Mouse (Mus musculus): ENCODE results near the gene Kcnt2.

Kcnt2 gene

GRCm38 (mm10) chr1:140378791-140379190, 132.8 kb downstream of the Kcnt2 start:
- no peak for DNase-seq (ENCODE audit: low read depth, low spot score)

GRCm38 (mm10) chr1:140379526-140379925, 133.6 kb downstream of the Kcnt2 start:
- DNase-seq (ENCODE audit: low read depth, low spot score) = no peak

GRCm38 (mm10) chr1:140381093-140381492, 135.1 kb downstream of the Kcnt2 start:
- DNase-seq (ENCODE audit: low read depth, low spot score) = no peak

GRCm38 (mm10) chr1:140390301-140390700, 144.3 kb downstream of the Kcnt2 start:
- no peak for DNase-seq (ENCODE audit: low read depth, low spot score)

GRCm38 (mm10) chr1:140397756-140398155, 151.8 kb downstream of the Kcnt2 start:
- DNase-seq (ENCODE audit: low read depth, low spot score) = no peak

GRCm38 (mm10) chr1:140406631-140407288, 160.8 kb downstream of the Kcnt2 start:
- no peak for DNase-seq (ENCODE audit: low read depth, low spot score)

- DNase-seq (ENCODE audit: low read depth, low spot score) = no peak
Measured at GRCm38 (mm10) chr1:140415761-140416160, 169.8 kb downstream of the Kcnt2 start.

GRCm38 (mm10) chr1:140422954-140423353, 177.0 kb downstream of the Kcnt2 start:
- DNase-seq (ENCODE audit: low read depth, low spot score) = no peak

- DNase-seq (ENCODE audit: low read depth, low spot score) = peak; percentile 18
Measured at GRCm38 (mm10) chr1:140429284-140429850, 183.4 kb downstream of the Kcnt2 start.

GRCm38 (mm10) chr1:140432039-140432438, 186.1 kb downstream of the Kcnt2 start:
- no peak for DNase-seq (ENCODE audit: low read depth, low spot score)

- no peak for DNase-seq (ENCODE audit: low read depth, low spot score)
Measured at GRCm38 (mm10) chr1:140434791-140435190, 188.8 kb downstream of the Kcnt2 start.

- no peak for DNase-seq (ENCODE audit: low read depth, low spot score)
Measured at GRCm38 (mm10) chr1:140438176-140438575, 192.2 kb downstream of the Kcnt2 start.

GRCm38 (mm10) chr1:140443904-140444303, 197.9 kb downstream of the Kcnt2 start:
- no peak for DNase-seq (ENCODE audit: low read depth, low spot score)

- no peak for DNase-seq (ENCODE audit: low read depth, low spot score)
Measured at GRCm38 (mm10) chr1:140444394-140444793, 198.4 kb downstream of the Kcnt2 start.

GRCm38 (mm10) chr1:140451461-140451860, 205.5 kb downstream of the Kcnt2 start:
- no peak for DNase-seq (ENCODE audit: low read depth, low spot score)

GRCm38 (mm10) chr1:140451924-140452323, 206.0 kb downstream of the Kcnt2 start:
- no peak for DNase-seq (ENCODE audit: low read depth, low spot score)

GRCm38 (mm10) chr1:140455903-140456302, 209.9 kb downstream of the Kcnt2 start:
- DNase-seq (ENCODE audit: low read depth, low spot score) = no peak

GRCm38 (mm10) chr1:140456873-140457272, 210.9 kb downstream of the Kcnt2 start:
- no peak for DNase-seq (ENCODE audit: low read depth, low spot score)

- no peak for DNase-seq (ENCODE audit: low read depth, low spot score)
Measured at GRCm38 (mm10) chr1:140468315-140468714, 222.4 kb downstream of the Kcnt2 start.

GRCm38 (mm10) chr1:140469586-140469985, 223.6 kb downstream of the Kcnt2 start:
- no peak for DNase-seq (ENCODE audit: low read depth, low spot score)

GRCm38 (mm10) chr1:140476921-140477320, 231.0 kb downstream of the Kcnt2 start:
- no peak for DNase-seq (ENCODE audit: low read depth, low spot score)

GRCm38 (mm10) chr1:140484016-140484415, 238.1 kb downstream of the Kcnt2 start:
- peak; percentile 11 for DNase-seq (ENCODE audit: low read depth, low spot score)

- no peak for DNase-seq (ENCODE audit: low read depth, low spot score)
Measured at GRCm38 (mm10) chr1:140489816-140490215, 243.9 kb downstream of the Kcnt2 start.

- no peak for DNase-seq (ENCODE audit: low read depth, low spot score)
Measured at GRCm38 (mm10) chr1:140491406-140491805, 245.4 kb downstream of the Kcnt2 start.
